Mouse (Mus musculus) bone marrow, adult 2 months (tissue): ENCODE results near the gene 2410131K14Rik.

ENCODE experiments used
- CTCF ChIP-seq: fragments of 200-500 bp; IDR thresholded peaks from 2 replicates; pipeline ENCODE4 v1.5.1; 2011; ENCODE audit warnings: low read length, control low read depth; ENCODE audit not compliant: control insufficient read depth, insufficient read depth
- POLR2A ChIP-seq: fragments of 200-500 bp; IDR thresholded peaks from 2 replicates; pipeline ENCODE4 v1.6.1; 2011; ENCODE audit warnings: low read depth, mild to moderate bottlenecking, control low read depth, low read length, borderline replicate concordance; ENCODE audit not compliant: control insufficient read depth

DNA sequence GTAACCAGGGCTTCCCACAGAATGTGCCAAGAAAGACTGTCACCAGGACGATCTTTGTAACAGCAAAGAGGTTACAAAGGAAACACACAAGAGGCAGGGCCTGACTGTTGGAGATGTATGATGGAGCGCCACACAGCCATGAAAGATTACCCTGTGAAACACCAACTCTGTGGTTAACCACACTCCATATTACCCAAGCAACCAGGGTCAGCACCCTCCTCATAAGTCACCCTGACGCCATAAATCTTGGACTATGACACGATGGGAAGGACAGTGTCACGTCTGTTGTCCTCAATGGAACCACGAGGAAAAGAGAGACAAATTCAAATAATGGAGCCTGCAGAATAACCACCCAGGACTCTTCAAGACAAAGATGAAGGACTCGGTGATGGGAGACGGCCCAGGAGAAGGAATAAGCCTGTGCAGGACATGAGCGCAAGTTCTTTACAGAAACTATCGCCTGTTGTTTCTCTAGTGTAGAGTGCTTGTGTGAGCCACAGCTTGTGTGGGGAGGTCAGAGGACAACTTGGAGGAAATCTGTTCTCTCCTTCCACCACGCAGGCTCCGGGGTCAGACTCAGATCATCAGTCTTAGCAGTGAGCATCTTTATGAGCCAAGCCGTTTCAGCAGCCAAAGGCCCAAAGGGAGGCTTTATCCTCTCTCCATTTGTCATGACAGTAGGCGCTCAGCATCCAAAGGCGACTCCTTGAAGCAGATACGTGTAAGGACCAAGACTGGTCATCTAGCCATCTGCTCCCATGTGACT is 40.2 kb upstream of the 2410131K14Rik start:
- TF ChIP-seq POLR2A (no peak), CTCF (no peak)
